13 mouse cellular contexts compared by ENCODE assay signal in genomic region chr11:31851702-31852560, GRCm38 (mm10). TPM values are rescaled to one million over a fixed set of nuclear protein-coding genes. Genes with fewer than 3 reads are reported as not detected.
DNase-seq lines count a peak whose midpoint lies in the region; ATAC-seq and TF ChIP-seq lines count a peak whose summit lies in the region.
"Had no signal": no experiment of that assay in that cellular context is flagged by ENCODE, and none has a peak within 500 bp of the region (broad histone marks: within the 10 kb centered on the region; RNA-seq: fewer than 3 reads in every experiment).

No protein-coding gene starts in this region.

- 0 out of 2 replicates have a peak, but pooled peaks have one; percentile 23 for TF ChIP-seq EP300 in lung, postnatal 0 days (IDR thresholded peaks at IDR 0.05)
- no peak for TF ChIP-seq EP300 in stomach, postnatal 0 days (optimal IDR thresholded peaks at IDR 0.05)

- H3K36me3 ChIP-seq in lung, postnatal 0 days (ENCODE audit: insufficient read depth, low read length) = no peaks in the 10 kb centered on the region
- no peaks in the 10 kb centered on the region for H3K36me3 ChIP-seq in liver, embryonic 12.5 days
- no peaks in the 10 kb centered on the region for H3K36me3 ChIP-seq in stomach, postnatal 0 days (ENCODE audit: control insufficient read depth, insufficient read depth, low read length)
- H3K36me3 ChIP-seq: G1E; midbrain, embryonic 10.5 days had no signal

- no peaks in the 10 kb centered on the region for H3K4me1 ChIP-seq in lung, postnatal 0 days (ENCODE audit: insufficient read depth, low read depth, low read length)
- peaks cover 29% of the 10 kb centered on the region for H3K4me1 ChIP-seq in liver, embryonic 12.5 days
- 0 out of 2 replicates have a peak, but pooled peaks cover 2% of the 10 kb centered on the region for H3K4me1 ChIP-seq in stomach, postnatal 0 days (replicated peaks; ENCODE audit: control insufficient read depth, insufficient read depth)

- TF ChIP-seq CTCF in lung, postnatal 0 days (IDR thresholded peaks at IDR 0.05) = no peak
- no peak for TF ChIP-seq CTCF in stomach, postnatal 0 days (IDR thresholded peaks at IDR 0.05; ENCODE audit: low read depth)

- peak; percentile 75 for ATAC-seq in lung, postnatal 0 days
- ATAC-seq in liver, embryonic 12.5 days = no peak
- no peak for ATAC-seq in stomach, postnatal 0 days (ENCODE audit: low FRiP score, low TSS enrichment)
- ATAC-seq: forebrain, postnatal 0 days had no signal

- H3K27ac ChIP-seq in lung, postnatal 0 days (ENCODE audit: low read length) = 0 out of 2 replicates have a peak overlapping the region, but pooled peaks have one; percentile 26
- H3K27ac ChIP-seq in liver, embryonic 12.5 days = peak overlapping the region; percentile 26; the same call in 1 of the 2 replicates
- H3K27ac ChIP-seq in stomach, postnatal 0 days (replicated peaks) = peak overlapping the region; percentile 24
- H3K27ac ChIP-seq: liver, embryonic 14.5 days; midbrain, embryonic 10.5 days had no signal

- H3K4me3 ChIP-seq in lung, postnatal 0 days (ENCODE audit: low read depth, low read length) = no peak overlapping the region
- no peak overlapping the region for H3K4me3 ChIP-seq in liver, embryonic 12.5 days
- H3K4me3 ChIP-seq in stomach, postnatal 0 days (ENCODE audit: low read depth, low read length) = no peak overlapping the region
- H3K4me3 ChIP-seq: midbrain, embryonic 10.5 days had no signal

- H3K27me3 ChIP-seq in lung, postnatal 0 days (replicated peaks; ENCODE audit: insufficient read depth, low read length) = no peaks in the 10 kb centered on the region
- H3K27me3 ChIP-seq in liver, embryonic 12.5 days (replicated peaks) = peaks cover 7% of the 10 kb centered on the region; the same call in 1 of the 2 replicates
- H3K27me3 ChIP-seq in stomach, postnatal 0 days (ENCODE audit: control insufficient read depth, insufficient read depth, low read length) = no peaks in the 10 kb centered on the region

- H3K4me2 ChIP-seq in lung, postnatal 0 days (replicated peaks; ENCODE audit: low read depth, low read length) = no peak overlapping the region
- no peak overlapping the region for H3K4me2 ChIP-seq in liver, embryonic 12.5 days
- no peak overlapping the region for H3K4me2 ChIP-seq in stomach, postnatal 0 days (replicated peaks; ENCODE audit: low read depth)

- WGBS in lung, postnatal 0 days = 51% methylated on average over 4 of the region's 4 CpGs
- 67% methylated on average over 4 of the region's 4 CpGs for WGBS in liver, embryonic 12.5 days (ENCODE audit: insufficient replicate concordance)
- WGBS in stomach, postnatal 0 days = 64% methylated on average over 4 of the region's 4 CpGs

- no peak overlapping the region for H3K9ac ChIP-seq in lung, postnatal 0 days (replicated peaks; ENCODE audit: low read depth)
- H3K9ac ChIP-seq in liver, embryonic 12.5 days = no peak overlapping the region
- no peak overlapping the region for H3K9ac ChIP-seq in stomach, postnatal 0 days (ENCODE audit: low read length)
- H3K9ac ChIP-seq: forebrain, postnatal 0 days; liver, embryonic 14.5 days had no signal

- peak; percentile 36 to 52 for DNase-seq in cerebellum, postnatal 25 days
- no peak for DNase-seq in cerebellum, postnatal 4 days (ENCODE audit: low spot score in 2 of 2)
- peak; percentile 31 for DNase-seq in lung, postnatal 0 days (ENCODE audit: low spot score)
- no peak for DNase-seq in lung, postnatal 10 days
- DNase-seq in stomach, postnatal 0 days (ENCODE audit: low spot score) = peak; percentile 12
- no peak for DNase-seq in layer of hippocampus, adult 8-10 months (ENCODE audit: low spot score in 2 of 2)
- no peak for DNase-seq in adrenal gland, postnatal 25 days
- DNase-seq: B cell, adult 2 months; forebrain, postnatal 0 days had no signal

- H3K9me3 ChIP-seq in lung, postnatal 0 days (ENCODE audit: low read length) = no peaks in the 10 kb centered on the region
- H3K9me3 ChIP-seq in liver, embryonic 12.5 days (replicated peaks) = no peaks in the 10 kb centered on the region
- H3K9me3 ChIP-seq in stomach, postnatal 0 days (ENCODE audit: control insufficient read depth, low read length) = no peaks in the 10 kb centered on the region
- H3K9me3 ChIP-seq: G1E; midbrain, embryonic 10.5 days had no signal

RNA-seq across cellular contexts. Expression of gene Cpeb4, which starts 20.1 kb away (rescaled TPM):
- polyA plus RNA-seq in lung, postnatal 0 days (2015; fragmentation: Nextera tagmentation; extraction: Ambion mirVana) = 5.9 and 6.8 TPM in 2 replicates
- polyA plus RNA-seq in liver, embryonic 12.5 days (2016; fragmentation: Nextera tagmentation; extraction: Ambion mirVana) = 21.5 and 24.7 TPM in 2 replicates
- polyA plus RNA-seq in stomach, postnatal 0 days (2015; fragmentation: Nextera tagmentation; extraction: Ambion mirVana) = 5.7 and 6.1 TPM in 2 replicates
- 100 to 1,000 TPM; 129 to 159 (median 149) TPM for total RNA-seq in layer of hippocampus, adult 8-10 months (2022)
- total RNA-seq in adrenal gland, postnatal 25 days (2021) = 77.0 and 92.2 TPM in 2 replicates

Comparison
In these comparisons a context has a peak if more than half of its experiments do, and no peak if none do; other contexts are left out.
1. DNase-seq: peak in cerebellum, postnatal 25 days (2 of 2), lung, postnatal 0 days (single experiment) and stomach, postnatal 0 days (single experiment); none in cerebellum, postnatal 4 days (0 of 2), lung, postnatal 10 days (single experiment), layer of hippocampus, adult 8-10 months (0 of 2) and adrenal gland, postnatal 25 days (single experiment).
2. Peak in every context shown above with its lines, with median percentiles within 50 percentile points of each other: H3K27ac ChIP-seq.